Mouse (Mus musculus): ENCODE measurements at regions not wholly inside any gene's neighbourhood (a gene's known extent, or its start where the extent isn't known, plus 50 kb on each side); places are given as distances from the start of the nearest gene placed in this dataset.

DNA sequence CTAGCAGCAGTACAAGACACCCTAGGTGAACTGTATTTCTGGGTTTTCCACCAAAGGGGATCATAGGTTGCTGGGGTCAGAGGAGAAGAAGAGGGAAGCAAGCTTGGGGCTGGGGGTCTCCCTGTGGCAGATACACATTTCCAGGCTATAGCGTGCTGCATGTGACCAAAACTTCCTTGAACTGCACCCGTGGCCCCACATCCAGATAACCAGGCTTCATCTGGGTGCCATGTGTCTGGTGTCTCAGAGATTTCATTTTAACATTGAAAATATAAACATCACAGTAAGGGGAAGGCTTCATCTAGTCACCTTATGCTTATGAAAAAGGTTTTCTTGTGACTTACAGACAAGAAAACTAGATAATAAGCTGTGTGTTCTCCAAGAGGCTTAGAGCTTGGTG, 223.8 kb upstream of the Hes1 start:
- 75% methylated on average over 2 of the region's 2 CpGs for WGBS
- no peak overlapping the region for H3K27ac ChIP-seq (ENCODE audit: low read length)
- H3K4me1 ChIP-seq (ENCODE audit: control insufficient read depth, insufficient read depth, low read length) = peaks cover 19% of the 10 kb centered on the region
- H3K36me3 ChIP-seq (ENCODE audit: control insufficient read depth, insufficient read depth) = no peaks in the 10 kb centered on the region
- H3K4me2 ChIP-seq (ENCODE audit: low read depth, low read length) = no peak overlapping the region
- no peak overlapping the region for H3K4me3 ChIP-seq (ENCODE audit: low read length)
- no peaks in the 10 kb centered on the region for H3K9me3 ChIP-seq (replicated peaks; ENCODE audit: control insufficient read depth, low read length)
- H3K9ac ChIP-seq (ENCODE audit: low read length) = no peak overlapping the region
- H3K27me3 ChIP-seq (ENCODE audit: control insufficient read depth, insufficient read depth, low read length) = 0 out of 2 replicates have a peak, but pooled peaks cover 2% of the 10 kb centered on the region
- ATAC-seq (replicated peaks; ENCODE audit: extremely low read depth, insufficient read depth, low FRiP score) = no peak

GRCm38 (mm10) chr16:29841132-29841531, 223.1 kb upstream of the Hes1 start:
- 62% methylated on average over 4 of the region's 4 CpGs for WGBS
- Histone ChIP-seq H3K9ac (ENCODE audit: low read length) (no peak overlapping the region), H3K36me3 (ENCODE audit: control insufficient read depth, insufficient read depth) (no peaks in the 10 kb centered on the region), H3K4me2 (ENCODE audit: low read depth, low read length) (no peak overlapping the region), H3K4me1 (ENCODE audit: control insufficient read depth, insufficient read depth, low read length) (peaks cover 21% of the 10 kb centered on the region), H3K27ac (ENCODE audit: low read length) (no peak overlapping the region), H3K9me3 (replicated peaks; ENCODE audit: control insufficient read depth, low read length) (no peaks in the 10 kb centered on the region), H3K27me3 (ENCODE audit: control insufficient read depth, insufficient read depth, low read length) (0 out of 2 replicates have a peak, but pooled peaks cover 2% of the 10 kb centered on the region), H3K4me3 (ENCODE audit: low read length) (no peak overlapping the region)
- no peak for ATAC-seq (replicated peaks; ENCODE audit: extremely low read depth, insufficient read depth, low FRiP score)

DNA sequence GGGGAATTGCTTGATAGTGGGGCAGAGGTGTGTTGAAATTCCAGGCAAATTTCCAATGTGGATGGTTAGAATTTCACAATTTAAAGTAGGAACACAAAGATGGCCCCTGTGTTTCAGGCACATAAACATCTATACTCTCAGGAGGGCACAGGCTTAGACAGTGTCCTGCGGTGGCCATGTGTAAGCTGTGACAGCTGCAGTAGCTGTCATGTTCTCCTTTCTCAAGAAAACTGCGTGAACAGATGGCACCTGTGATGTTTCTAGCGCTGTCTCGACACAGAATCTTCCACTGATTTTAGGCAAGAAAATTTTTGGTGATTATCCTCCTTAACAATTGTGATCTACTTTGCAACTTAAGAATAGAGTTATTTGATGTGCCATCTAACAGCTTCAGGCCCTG, 222.1 kb upstream of the Hes1 start:
- H3K4me1 ChIP-seq (ENCODE audit: control insufficient read depth, insufficient read depth, low read length) = peaks cover 21% of the 10 kb centered on the region
- 91% methylated on average over 4 of the region's 4 CpGs for WGBS
- no peak for ATAC-seq (replicated peaks; ENCODE audit: extremely low read depth, insufficient read depth, low FRiP score)

DNA sequence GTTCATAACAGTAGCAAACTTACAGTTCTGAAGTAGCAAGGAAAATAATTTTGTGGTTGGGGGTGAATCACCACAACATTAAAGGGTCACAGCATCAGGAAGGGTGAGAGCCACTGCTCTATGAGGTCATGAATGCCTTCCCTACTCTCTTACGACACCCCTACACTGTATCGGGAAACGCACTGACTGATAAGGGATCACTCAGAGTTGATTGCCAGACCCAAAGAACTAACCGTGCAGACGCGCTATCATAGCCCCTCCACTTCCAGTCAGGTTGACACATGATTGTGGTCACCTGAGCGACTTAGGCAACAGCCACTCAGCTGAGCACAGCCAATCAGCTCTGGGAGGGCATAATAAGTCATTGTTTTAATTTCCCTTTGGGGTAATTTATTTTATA, 220.7 kb upstream of the Hes1 start:
- no peak for ATAC-seq (replicated peaks; ENCODE audit: extremely low read depth, insufficient read depth, low FRiP score)
- H3K27ac ChIP-seq (ENCODE audit: low read length) = no peak overlapping the region
- no peak overlapping the region for H3K4me3 ChIP-seq (ENCODE audit: low read length)
- H3K36me3 ChIP-seq (ENCODE audit: control insufficient read depth, insufficient read depth) = no peaks in the 10 kb centered on the region
- WGBS = 46% methylated on average over 7 of the region's 7 CpGs
- H3K4me1 ChIP-seq (ENCODE audit: control insufficient read depth, insufficient read depth, low read length) = peaks cover 17% of the 10 kb centered on the region
- 0 out of 2 replicates have a peak, but pooled peaks cover 2% of the 10 kb centered on the region for H3K27me3 ChIP-seq (ENCODE audit: control insufficient read depth, insufficient read depth, low read length)
- H3K4me2 ChIP-seq (ENCODE audit: low read depth, low read length) = no peak overlapping the region
- H3K9ac ChIP-seq (ENCODE audit: low read length) = no peak overlapping the region
- H3K9me3 ChIP-seq (replicated peaks; ENCODE audit: control insufficient read depth, low read length) = no peaks in the 10 kb centered on the region

More for the DNA sequence above, 222.1 kb upstream of the Hes1 start:
- no peak overlapping the region for H3K4me2 ChIP-seq (ENCODE audit: low read depth, low read length)
- 0 out of 2 replicates have a peak, but pooled peaks cover 2% of the 10 kb centered on the region for H3K27me3 ChIP-seq (ENCODE audit: control insufficient read depth, insufficient read depth, low read length)
- no peak overlapping the region for H3K4me3 ChIP-seq (ENCODE audit: low read length)
- H3K27ac ChIP-seq (ENCODE audit: low read length) = no peak overlapping the region
- H3K36me3 ChIP-seq (ENCODE audit: control insufficient read depth, insufficient read depth) = no peaks in the 10 kb centered on the region
- H3K9ac ChIP-seq (ENCODE audit: low read length) = no peak overlapping the region
- no peaks in the 10 kb centered on the region for H3K9me3 ChIP-seq (replicated peaks; ENCODE audit: control insufficient read depth, low read length)

- Histone ChIP-seq H3K9me3 (replicated peaks; ENCODE audit: control insufficient read depth, low read length) (no peaks in the 10 kb centered on the region), H3K4me1 (ENCODE audit: control insufficient read depth, insufficient read depth, low read length) (peaks cover 11% of the 10 kb centered on the region), H3K27ac (ENCODE audit: low read length) (no peak overlapping the region), H3K36me3 (ENCODE audit: control insufficient read depth, insufficient read depth) (no peaks in the 10 kb centered on the region), H3K4me3 (ENCODE audit: low read length) (no peak overlapping the region), H3K4me2 (ENCODE audit: low read depth, low read length) (no peak overlapping the region), H3K27me3 (ENCODE audit: control insufficient read depth, insufficient read depth, low read length) (0 out of 2 replicates have a peak, but pooled peaks cover 2% of the 10 kb centered on the region), H3K9ac (ENCODE audit: low read length) (no peak overlapping the region)
- WGBS = 39% methylated on average over 12 of the region's 12 CpGs
- peak; percentile 53 for ATAC-seq (replicated peaks; ENCODE audit: extremely low read depth, insufficient read depth, low FRiP score)
Measured at GRCm38 (mm10) chr16:29844706-29845596, 219.2 kb upstream of the Hes1 start.

DNA sequence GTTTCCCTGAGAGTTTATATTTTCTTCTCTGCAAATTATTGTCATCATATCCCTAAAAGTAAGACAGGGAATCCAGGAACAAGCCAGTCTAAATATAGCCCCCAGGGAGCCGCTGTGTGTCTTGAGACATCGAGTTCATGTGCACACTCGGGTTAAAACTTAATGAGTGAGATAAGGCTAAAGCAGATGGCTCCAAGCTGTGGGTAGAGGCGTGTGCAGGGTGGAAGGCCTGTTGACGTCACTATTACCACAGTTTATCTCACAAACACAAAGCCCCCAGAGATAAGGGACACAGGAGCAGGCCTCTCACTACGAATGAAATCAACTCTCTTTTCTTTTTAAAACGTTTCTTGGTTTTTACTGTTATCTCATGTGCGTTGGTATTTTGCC, 218.6 kb upstream of the Hes1 start:
- 0 out of 2 replicates have a peak, but pooled peaks cover 2% of the 10 kb centered on the region for H3K27me3 ChIP-seq (ENCODE audit: control insufficient read depth, insufficient read depth, low read length)
- H3K27ac ChIP-seq (ENCODE audit: low read length) = no peak overlapping the region
- H3K36me3 ChIP-seq (ENCODE audit: control insufficient read depth, insufficient read depth) = no peaks in the 10 kb centered on the region
- no peak overlapping the region for H3K4me3 ChIP-seq (ENCODE audit: low read length)
- H3K9me3 ChIP-seq (replicated peaks; ENCODE audit: control insufficient read depth, low read length) = no peaks in the 10 kb centered on the region
- H3K4me2 ChIP-seq (ENCODE audit: low read depth, low read length) = no peak overlapping the region
- WGBS = 13% methylated on average over 8 of the region's 8 CpGs
- H3K4me1 ChIP-seq (ENCODE audit: control insufficient read depth, insufficient read depth, low read length) = peaks cover 11% of the 10 kb centered on the region
- ATAC-seq (replicated peaks; ENCODE audit: extremely low read depth, insufficient read depth, low FRiP score) = peak; percentile 55
- no peak overlapping the region for H3K9ac ChIP-seq (ENCODE audit: low read length)

DNA sequence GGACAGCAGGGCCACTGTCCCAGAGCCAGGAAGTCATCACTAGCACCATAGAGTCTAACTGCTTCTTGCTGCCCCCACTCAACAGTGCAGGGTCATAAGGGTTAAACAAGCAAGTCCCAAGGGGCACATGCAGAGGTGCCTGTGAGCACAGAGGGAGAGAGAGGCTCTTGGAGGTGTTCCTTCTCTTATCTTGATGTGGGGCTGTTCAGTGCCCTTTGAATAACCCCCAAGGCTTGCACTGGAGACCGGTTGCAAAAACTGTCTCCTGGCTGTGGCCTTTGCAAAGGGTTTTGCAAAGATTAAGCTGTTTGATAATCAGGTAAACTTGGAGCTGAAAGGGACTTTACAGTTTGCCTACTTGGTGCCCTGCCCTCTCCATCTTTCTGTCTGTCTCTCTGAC, 217.1 kb upstream of the Hes1 start:
- Histone ChIP-seq H3K9ac (ENCODE audit: low read length) (no peak overlapping the region), H3K27me3 (ENCODE audit: control insufficient read depth, insufficient read depth, low read length) (no peaks in the 10 kb centered on the region), H3K36me3 (ENCODE audit: control insufficient read depth, insufficient read depth) (no peaks in the 10 kb centered on the region), H3K4me1 (ENCODE audit: control insufficient read depth, insufficient read depth, low read length) (peaks cover 11% of the 10 kb centered on the region), H3K27ac (ENCODE audit: low read length) (no peak overlapping the region), H3K4me2 (ENCODE audit: low read depth, low read length) (no peak overlapping the region), H3K4me3 (ENCODE audit: low read length) (no peak overlapping the region), H3K9me3 (replicated peaks; ENCODE audit: control insufficient read depth, low read length) (no peaks in the 10 kb centered on the region)
- 42% methylated on average over 1 of the region's 1 CpGs for WGBS
- no peak for ATAC-seq (replicated peaks; ENCODE audit: extremely low read depth, insufficient read depth, low FRiP score)

- Histone ChIP-seq H3K36me3 (ENCODE audit: control insufficient read depth, insufficient read depth) (no peaks in the 10 kb centered on the region), H3K4me3 (ENCODE audit: low read length) (no peak overlapping the region), H3K4me2 (ENCODE audit: low read depth, low read length) (no peak overlapping the region), H3K9me3 (replicated peaks; ENCODE audit: control insufficient read depth, low read length) (no peaks in the 10 kb centered on the region), H3K9ac (ENCODE audit: low read length) (no peak overlapping the region), H3K4me1 (ENCODE audit: control insufficient read depth, insufficient read depth, low read length) (peaks cover 11% of the 10 kb centered on the region), H3K27ac (ENCODE audit: low read length) (no peak overlapping the region), H3K27me3 (ENCODE audit: control insufficient read depth, insufficient read depth, low read length) (no peaks in the 10 kb centered on the region)
- no peak for ATAC-seq (replicated peaks; ENCODE audit: extremely low read depth, insufficient read depth, low FRiP score)
- WGBS = 69% methylated on average over 4 of the region's 4 CpGs
Measured at GRCm38 (mm10) chr16:29847734-29848133, 216.4 kb upstream of the Hes1 start.

DNA sequence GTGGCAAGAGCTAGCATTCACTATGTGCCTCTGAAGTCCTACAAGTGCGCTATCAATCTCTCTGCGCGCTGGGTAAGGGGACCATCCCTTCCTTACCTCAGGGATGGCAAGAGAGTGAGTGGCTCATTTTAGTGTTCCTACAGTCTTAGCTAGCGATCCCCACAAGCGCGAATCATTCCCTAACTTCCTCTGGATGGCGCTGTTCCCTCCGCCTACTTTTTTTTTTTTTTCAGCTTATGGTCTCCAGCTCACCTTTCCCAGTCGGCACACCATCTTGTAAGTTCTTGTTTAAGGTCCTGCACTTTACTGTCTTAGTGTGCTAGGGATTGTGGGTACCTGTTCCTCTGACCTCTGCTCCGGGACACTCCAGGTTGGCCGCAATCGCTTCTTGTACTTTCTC, 215.7 kb upstream of the Hes1 start:
- Histone ChIP-seq H3K9ac (ENCODE audit: low read length) (no peak overlapping the region), H3K4me1 (ENCODE audit: control insufficient read depth, insufficient read depth, low read length) (peaks cover 11% of the 10 kb centered on the region), H3K27me3 (ENCODE audit: control insufficient read depth, insufficient read depth, low read length) (no peaks in the 10 kb centered on the region), H3K4me2 (ENCODE audit: low read depth, low read length) (no peak overlapping the region), H3K27ac (ENCODE audit: low read length) (no peak overlapping the region), H3K9me3 (replicated peaks; ENCODE audit: control insufficient read depth, low read length) (no peaks in the 10 kb centered on the region), H3K36me3 (ENCODE audit: control insufficient read depth, insufficient read depth) (no peaks in the 10 kb centered on the region), H3K4me3 (ENCODE audit: low read length) (no peak overlapping the region)
- 84% methylated on average over 12 of the region's 12 CpGs for WGBS
- ATAC-seq (replicated peaks; ENCODE audit: extremely low read depth, insufficient read depth, low FRiP score) = no peak

Data from heart, embryonic 16.5 days (tissue).